Mouse (Mus musculus) liver, postnatal 0 days (tissue): ENCODE data around the gene Ddb2. TPM values are rescaled to one million over a fixed set of nuclear protein-coding genes. Genes with fewer than 3 reads are reported as not detected.

Source experiments
- ATAC-seq: fragments of 200-750 bp; cut with Nextera tagmentation; 2 replicates; pipeline ENCODE4 v1.8.0; 2017; ENCODE audit warnings: mild to moderate bottlenecking, moderate library complexity
- DNase-seq: peaks from one replicate; pipeline ENCODE4 v3.0.0-alpha.2; 2016
- H3K27ac ChIP-seq: fragments of 300-500 bp; sonication (generic); 2 replicates; pipeline ENCODE4 v1.5.1; 2014; ENCODE audit warnings: antibody characterized with exemption, moderate library complexity, mild to moderate bottlenecking, low read depth
- H3K27me3 ChIP-seq: fragments of 300-500 bp; sonication (generic); 2 replicates; pipeline ENCODE4 v1.6.1; 2014; ENCODE audit warnings: low read length, control low read depth, mixed read lengths; ENCODE audit not compliant: insufficient read depth
- H3K36me3 ChIP-seq: fragments of 300-500 bp; sonication (generic); replicated peaks from 2 replicates; pipeline ENCODE4 v1.6.1; 2014; ENCODE audit warnings: mild to moderate bottlenecking, control low read depth, low read length, moderate library complexity, mixed read lengths; ENCODE audit not compliant: insufficient read depth
- H3K4me1 ChIP-seq: fragments of 300-500 bp; sonication (generic); 2 replicates; pipeline ENCODE4 v1.6.1; 2014; ENCODE audit warnings: antibody characterized with exemption, mild to moderate bottlenecking, control low read depth; ENCODE audit not compliant: insufficient read depth
- H3K4me2 ChIP-seq: fragments of 300-500 bp; sonication (generic); 2 replicates; pipeline ENCODE4 v1.6.1; 2014; ENCODE audit warnings: low read depth, mild to moderate bottlenecking, low read length, moderate library complexity, mixed read lengths
- H3K4me3 ChIP-seq: fragments of 300-500 bp; sonication (generic); 2 replicates; pipeline ENCODE4 v1.5.1; 2014; ENCODE audit warnings: low read depth, low read length
- H3K9ac ChIP-seq: fragments of 300-500 bp; sonication (generic); replicated peaks from 2 replicates; pipeline ENCODE4 v1.6.1; 2014; ENCODE audit warnings: mild to moderate bottlenecking, moderate library complexity
- H3K9me3 ChIP-seq: fragments of 300-500 bp; sonication (generic); 2 replicates; pipeline ENCODE4 v1.6.1; 2016; ENCODE audit warnings: mild to moderate bottlenecking, control low read depth, low read length, mixed read lengths
- CTCF ChIP-seq: sonication (generic); IDR thresholded peaks from 2 replicates; pipeline ENCODE4 v1.5.1; 2016; ENCODE audit warnings: antibody characterized with exemption, low read depth
- EP300 ChIP-seq: IDR thresholded peaks from 2 replicates; pipeline ENCODE4 v1.6.1; 2016; ENCODE audit warnings: antibody characterized with exemption, low read depth, mild to moderate bottlenecking
- WGBS: fragments of 180-500 bp; shearing (Covaris S2); extraction: QIAGEN DNeasy Blood & Tissue Kit; methylation state at CpG from one replicate; pipeline ENCODE4 v1.1.7; 2014; ENCODE audit not compliant: insufficient replicate concordance; 5-methylcytosine and 5-hydroxymethylcytosine counted together
- polyA plus RNA-seq: library from polyadenylated mRNA; unstranded; fragments of >200 nt; fragmentation: Nextera tagmentation; extraction: Ambion mirVana; gene quantifications from 2 replicates; pipeline ENCODE4 v1.2.1, GENCODE M21; 2015

Ddb2 gene
- polyA plus RNA-seq, 1 experiment from 2014 or later: 4.0 TPM

DNA sequence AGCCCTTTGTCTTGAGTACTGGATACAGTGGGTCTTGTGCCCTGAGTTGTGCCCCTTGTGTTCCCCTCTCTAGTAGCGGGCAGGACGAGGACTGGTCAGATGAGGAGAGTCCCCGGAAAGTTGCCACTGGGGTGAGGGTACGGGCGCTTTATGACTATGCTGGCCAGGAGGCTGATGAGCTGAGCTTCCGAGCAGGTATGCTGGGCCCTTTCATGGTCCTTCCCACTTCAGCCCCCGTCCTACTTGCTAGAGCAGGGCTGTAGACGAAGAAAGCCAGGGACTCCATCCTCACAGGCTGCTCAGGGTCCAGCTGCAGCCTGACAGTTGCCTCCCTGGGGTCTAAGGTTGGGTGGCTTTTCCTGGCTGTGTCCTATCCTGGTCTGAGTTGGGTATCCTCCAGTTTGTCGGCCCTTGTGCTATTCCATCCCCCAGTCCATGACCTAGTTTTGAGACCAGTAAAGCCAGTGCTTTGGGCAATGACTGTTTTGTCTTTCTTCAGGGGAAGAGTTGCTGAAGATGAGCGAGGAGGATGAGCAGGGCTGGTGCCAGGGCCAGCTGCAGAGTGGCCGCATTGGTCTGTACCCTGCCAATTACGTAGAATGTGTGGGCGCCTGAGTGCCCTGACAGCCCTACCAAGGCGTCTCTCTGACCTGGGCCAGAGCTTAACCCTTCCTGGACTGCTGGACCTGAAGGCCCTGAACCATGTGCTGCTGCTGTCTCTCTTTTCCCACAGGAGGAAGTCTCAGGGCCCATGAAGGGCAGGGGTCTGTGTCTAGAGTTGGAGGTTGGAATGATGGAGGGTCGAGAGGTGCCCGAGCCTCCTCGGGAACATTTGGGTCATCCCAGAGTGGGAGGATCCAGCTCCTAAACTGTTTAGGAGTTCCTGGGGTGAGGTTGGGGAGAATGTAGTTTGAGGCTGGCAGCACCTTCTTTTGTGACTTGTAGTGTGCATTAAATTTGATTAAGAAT is 27.2 kb upstream of the Ddb2 start:
- Histone ChIP-seq H3K36me3 (peaks cover 31% of the 10 kb centered on the region), H3K4me1 (peaks cover 30% of the 10 kb centered on the region), H3K9ac (peak overlapping the region; percentile 45), H3K27ac (peak overlapping the region; percentile 94), H3K4me2 (peak overlapping the region; percentile 80), H3K4me3 (peak overlapping the region; percentile 66), H3K27me3 (no peaks in the 10 kb centered on the region), H3K9me3 (no peaks in the 10 kb centered on the region)
- WGBS: 82% methylated on average over 17 of the region's 17 CpGs
- TF ChIP-seq CTCF: no peak
- no peak; the same call in 1 of the 2 replicates for TF ChIP-seq EP300
- no peak for ATAC-seq
- DNase-seq: no peak

DNA sequence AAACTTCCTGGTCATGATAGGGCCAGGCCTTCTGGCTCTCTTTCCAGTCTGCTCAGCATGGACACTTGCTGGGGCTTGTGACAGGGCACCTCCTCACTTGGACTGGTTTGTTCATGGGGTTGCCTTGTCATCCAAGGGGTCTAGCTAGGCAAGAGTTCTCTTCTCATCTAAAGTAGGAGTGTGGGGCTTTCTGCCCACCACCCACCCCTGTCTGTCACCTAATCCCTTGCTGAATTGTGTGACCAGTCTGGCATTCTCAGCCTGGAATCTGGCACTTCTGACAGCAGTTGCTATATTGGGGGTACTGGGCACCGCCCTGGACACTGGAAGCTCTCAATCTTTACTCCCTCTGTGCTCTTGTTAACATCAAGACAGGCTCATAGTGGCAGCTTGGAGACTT is 22.7 kb upstream of the Ddb2 start:
- TF ChIP-seq EP300: no peak
- no peak for TF ChIP-seq CTCF
- H3K4me1 ChIP-seq: peaks cover 25% of the 10 kb centered on the region
- no peaks in the 10 kb centered on the region for H3K9me3 ChIP-seq
- ATAC-seq (no peak), DNase-seq (no peak)
- H3K4me2 ChIP-seq: no peak overlapping the region
- H3K27me3 ChIP-seq: peaks cover 40% of the 10 kb centered on the region
- H3K4me3 ChIP-seq: no peak overlapping the region
- H3K9ac ChIP-seq: no peak overlapping the region
- 0 out of 2 replicates have a peak, but pooled peaks cover 7% of the 10 kb centered on the region for H3K36me3 ChIP-seq
- H3K27ac ChIP-seq: no peak overlapping the region
- WGBS: 96% methylated on average over 1 of the region's 1 CpGs

DNA sequence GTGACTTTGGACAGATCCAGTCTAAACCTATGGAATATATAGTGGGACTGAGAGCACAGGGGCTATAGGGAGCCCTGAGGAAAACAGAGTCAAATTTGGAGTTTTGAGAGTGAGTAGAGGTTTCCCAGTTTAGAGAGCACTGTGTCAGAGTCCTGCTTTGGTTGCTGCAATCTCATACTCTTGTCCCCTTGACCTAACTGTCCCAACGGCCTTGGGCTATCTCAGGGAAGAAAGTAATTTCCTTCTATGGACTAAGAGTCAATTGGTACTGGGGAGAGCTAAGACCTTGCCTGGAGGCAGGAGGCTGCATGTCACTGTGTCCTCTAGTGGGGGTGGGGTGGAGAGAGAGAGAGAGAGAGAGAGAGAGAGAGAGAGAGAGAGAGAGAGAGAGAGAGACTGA is 22.0 kb upstream of the Ddb2 start:
- H3K27me3 ChIP-seq: peaks cover 44% of the 10 kb centered on the region

DNA sequence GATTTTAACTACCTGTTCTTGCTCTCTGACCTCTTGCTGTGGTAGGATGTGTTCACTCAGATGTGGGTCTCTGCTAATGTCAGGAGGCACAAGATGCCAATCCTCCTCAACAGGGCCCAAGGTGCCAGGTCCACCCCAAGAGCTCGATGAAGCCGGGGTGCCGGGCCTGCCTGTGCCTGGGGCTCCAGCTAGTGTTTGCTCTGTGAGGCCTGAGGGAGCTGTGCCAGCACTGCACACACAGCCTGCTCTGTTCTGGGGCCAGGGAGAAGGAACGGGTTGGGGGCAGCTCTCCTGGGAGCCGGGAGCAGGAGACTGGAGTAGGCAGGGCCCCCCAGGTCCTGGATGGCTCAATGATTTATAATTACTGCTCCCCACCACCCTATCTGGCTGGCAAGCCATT is 21.3 kb upstream of the Ddb2 start:
- DNase-seq (no peak), ATAC-seq (peak; percentile 33; the same call in 1 of the 2 replicates)
- Histone ChIP-seq H3K4me1 (peaks cover 14% of the 10 kb centered on the region; the same call in 1 of the 2 replicates), H3K4me2 (peak overlapping the region; percentile 80), H3K27ac (peak overlapping the region; percentile 68), H3K36me3 (0 out of 2 replicates have a peak, but pooled peaks cover 2% of the 10 kb centered on the region), H3K9me3 (no peaks in the 10 kb centered on the region), H3K27me3 (peaks cover 48% of the 10 kb centered on the region), H3K9ac (peak overlapping the region; percentile 65), H3K4me3 (peak overlapping the region; percentile 68)
- WGBS: 48% methylated on average over 5 of the region's 5 CpGs
- TF ChIP-seq EP300 (no peak), CTCF (no peak)

More for the DNA sequence above, 22.0 kb upstream of the Ddb2 start:
- Histone ChIP-seq H3K27ac (no peak overlapping the region), H3K9me3 (no peaks in the 10 kb centered on the region), H3K4me2 (peak overlapping the region; percentile 80; the same call in 1 of the 2 replicates), H3K4me1 (peaks cover 18% of the 10 kb centered on the region), H3K36me3 (0 out of 2 replicates have a peak, but pooled peaks cover 7% of the 10 kb centered on the region), H3K9ac (no peak overlapping the region), H3K4me3 (no peak overlapping the region)
- DNase-seq: no peak
- no peak for ATAC-seq
- TF ChIP-seq EP300 (no peak), CTCF (no peak)
- 25% methylated on average over 1 of the region's 1 CpGs for WGBS

DNA sequence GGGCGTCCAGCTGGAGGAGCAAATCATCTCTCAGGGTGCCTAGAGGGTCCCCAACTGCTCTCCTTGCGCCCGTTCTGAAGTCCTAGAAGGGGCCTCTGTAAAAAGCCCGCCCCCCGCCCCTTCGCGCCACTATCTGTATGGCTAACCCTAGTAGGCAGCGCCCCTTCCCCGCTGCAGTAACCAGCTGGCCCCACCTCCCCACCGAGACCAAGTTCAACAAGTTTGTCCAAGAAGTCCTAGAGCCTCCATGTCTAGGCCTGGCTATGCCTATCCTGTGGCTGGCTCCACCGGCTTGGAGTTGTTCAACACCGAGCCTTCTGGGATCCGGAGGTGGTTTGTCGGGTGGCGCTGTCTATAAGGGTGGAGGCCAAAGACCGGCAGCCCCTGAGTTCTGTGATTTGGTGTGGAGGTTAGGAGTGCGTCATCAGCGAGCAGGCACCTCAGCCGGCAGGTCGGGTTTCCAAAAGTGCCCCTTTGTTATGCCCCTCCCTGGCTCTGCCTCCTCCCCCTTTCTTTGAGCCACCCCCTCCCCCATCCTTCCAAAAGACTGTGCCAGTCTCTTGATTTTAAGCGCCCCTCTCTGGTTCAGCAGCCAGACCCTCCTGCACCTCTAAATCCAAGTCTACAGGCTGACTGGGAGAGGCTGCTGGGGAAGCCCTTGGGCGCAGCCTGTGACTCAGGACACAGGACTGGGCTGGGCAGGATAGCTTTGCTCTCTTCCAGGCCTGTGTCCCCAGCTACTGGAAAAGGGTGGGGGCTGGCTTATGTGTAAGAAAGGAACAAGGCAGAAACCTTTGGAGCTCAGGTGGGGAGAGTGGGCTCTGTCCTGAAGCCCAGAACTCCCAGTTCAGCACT is 20.6 kb upstream of the Ddb2 start:
- peak; percentile 57 for DNase-seq

More for the DNA sequence above, 20.6 kb upstream of the Ddb2 start:
- Histone ChIP-seq H3K4me3 (peak overlapping the region; percentile 68), H3K27me3 (peaks cover 48% of the 10 kb centered on the region), H3K36me3 (0 out of 2 replicates have a peak, but pooled peaks cover 2% of the 10 kb centered on the region), H3K4me2 (peak overlapping the region; percentile 80), H3K4me1 (peaks cover 14% of the 10 kb centered on the region; the same call in 1 of the 2 replicates), H3K9ac (peak overlapping the region; percentile 65), H3K27ac (peak overlapping the region; percentile 68), H3K9me3 (no peaks in the 10 kb centered on the region)
- peak; percentile 70 for ATAC-seq
- TF ChIP-seq EP300 (no peak), CTCF (no peak)
- 7% methylated on average over 22 of the region's 22 CpGs for WGBS
